8 mouse cellular contexts compared by ENCODE assay signal in genomic region chr4:99182660-99183431, GRCm38 (mm10). TPM values are rescaled to one million over a fixed set of nuclear protein-coding genes. Genes with fewer than 3 reads are reported as not detected.
DNase-seq lines count a peak whose midpoint lies in the region; ATAC-seq and TF ChIP-seq lines count a peak whose summit lies in the region.

No protein-coding gene starts in this region.

- no peak for TF ChIP-seq POLR2A in CH12.LX (IDR thresholded peaks at IDR 0.05; ENCODE audit: low read depth, low read length)

- in situ Hi-C loops in CH12.LX (cut with MboI; ENCODE audit: low pct_ligation_motif_present, low pct_unique_long_range_greater_than_20kb, low sequenced_read_pairs), result no loop called here

- H3K4me2 ChIP-seq in CH12.LX (ENCODE audit: insufficient read depth, low read depth, poor library complexity, severe bottlenecking), result no peak overlapping the region
- H3K4me2 ChIP-seq in intestine, postnatal 0 days (replicated peaks; ENCODE audit: low read depth), result no peak overlapping the region

- peak; percentile 77 for TF ChIP-seq RAD21 in CH12.LX (IDR thresholded peaks at IDR 0.05; ENCODE audit: low read depth, low read length)

- dilution Hi-C loops in CH12.LX (cut with MboI; ENCODE audit: extremely low pct_ligation_motif_present, extremely low pct_unique_long_range_greater_than_20kb, low sequenced_read_pairs), result no loop called here

- 75% methylated on average over 20 of the region's 20 CpGs for WGBS in intestine, postnatal 0 days

- peak; percentile 51 for DNase-seq in kidney, adult 9 months
- DNase-seq in kidney, postnatal 10 days, result no peak
- peak; percentile 21 for DNase-seq in CH12.LX (ENCODE audit: extremely low read depth)
- DNase-seq in brain, adult 2 months (ENCODE audit: low read depth, low spot score), result peak; percentile 82
- DNase-seq in layer of hippocampus, adult 11-12 months (ENCODE audit: low spot score), result no peak
- no peak for DNase-seq in cerebellum, adult 11 months
- no peak for DNase-seq in layer of hippocampus, adult 8-10 months (ENCODE audit: low spot score in 2 of 2)

- no peak overlapping the region for H3K9ac ChIP-seq in CH12.LX (ENCODE audit: insufficient read depth, low read depth)
- H3K9ac ChIP-seq in intestine, postnatal 0 days (ENCODE audit: low read depth, low read length), result no peak overlapping the region

- H3K27ac ChIP-seq in CH12.LX (ENCODE audit: insufficient read depth, low read depth), result no peak overlapping the region
- no peak overlapping the region for H3K27ac ChIP-seq in intestine, postnatal 0 days (ENCODE audit: low read depth, low read length)

- H3K36me3 ChIP-seq in CH12.LX (replicated peaks in 1 of 2; ENCODE audit: control insufficient read depth in 1 of 2, insufficient read depth in 1 of 2, low read length in 1 of 2), result no peaks in the 10 kb centered on the region
- H3K36me3 ChIP-seq in intestine, postnatal 0 days (ENCODE audit: control insufficient read depth, insufficient read depth), result no peaks in the 10 kb centered on the region

- H3K27me3 ChIP-seq in CH12.LX (replicated peaks), result no peaks in the 10 kb centered on the region
- no peaks in the 10 kb centered on the region for H3K27me3 ChIP-seq in intestine, postnatal 0 days (replicated peaks; ENCODE audit: control insufficient read depth, insufficient read depth, low read length)

- no peak overlapping the region for H3K4me3 ChIP-seq in CH12.LX (replicated peaks in 1 of 3; ENCODE audit: low read depth in 2 of 3, low read length in 2 of 3, poor library complexity in 1 of 3)
- H3K4me3 ChIP-seq in intestine, postnatal 0 days (ENCODE audit: low read depth, low read length), result no peak overlapping the region

- no peaks in the 10 kb centered on the region for H3K79me2 ChIP-seq in CH12.LX (replicated peaks; ENCODE audit: control insufficient read depth, extremely low read depth, insufficient read depth, poor library complexity, severe bottlenecking)

- peak in 1 of 2 experiments; percentile 68; a peak in 2 of 4 replicates for TF ChIP-seq CTCF in CH12.LX (conservative IDR thresholded peaks at IDR 0.05 in 1 of 2, IDR thresholded peaks at IDR 0.05 in 1 of 2; ENCODE audit: low read depth in 2 of 2, low read length in 2 of 2)
- TF ChIP-seq CTCF in intestine, postnatal 0 days (IDR thresholded peaks at IDR 0.05; ENCODE audit: low read depth), result peak; percentile 75

- no peak for ATAC-seq in intestine, postnatal 0 days

- no peaks in the 10 kb centered on the region for H3K4me1 ChIP-seq in CH12.LX (ENCODE audit: control insufficient read depth in 1 of 2, insufficient read depth in 2 of 2)
- H3K4me1 ChIP-seq in intestine, postnatal 0 days (replicated peaks; ENCODE audit: control insufficient read depth, insufficient read depth, low read length), result no peaks in the 10 kb centered on the region

- H3K9me3 ChIP-seq in CH12.LX (replicated peaks; ENCODE audit: low read length), result peaks cover 42% of the 10 kb centered on the region
- no peaks in the 10 kb centered on the region for H3K9me3 ChIP-seq in intestine, postnatal 0 days (ENCODE audit: control insufficient read depth)

- no peak for TF ChIP-seq EP300 in CH12.LX (IDR thresholded peaks at IDR 0.05; ENCODE audit: low read length)

TF ChIP-seq in CH12.LX, 34 proteins besides CTCF, POLR2A, EP300 and RAD21:
- TF ChIP-seq CHD2 (IDR thresholded peaks at IDR 0.05; ENCODE audit: low read length), result no peak
- TF ChIP-seq ZNF384 (IDR thresholded peaks at IDR 0.05; ENCODE audit: low read depth, low read length), result peak; percentile 84
- no peak for TF ChIP-seq BHLHE40 (IDR thresholded peaks at IDR 0.05; ENCODE audit: low read depth, low read length)
- no peak for TF ChIP-seq NRF1 (IDR thresholded peaks at IDR 0.05; ENCODE audit: low read depth, low read length)
- TF ChIP-seq SMC3 (IDR thresholded peaks at IDR 0.05; ENCODE audit: low read depth, low read length), result peak; percentile 41
- no peak for TF ChIP-seq HCFC1 (IDR thresholded peaks at IDR 0.05; ENCODE audit: low read depth, low read length)
- TF ChIP-seq GABPA (IDR thresholded peaks at IDR 0.05; ENCODE audit: insufficient replicate concordance, low read depth, low read length), result no peak

RNA-seq across cellular contexts. Expression of gene Atg4c, which starts 10.9 kb away (rescaled TPM):
- total RNA-seq in CH12.LX (2012; rRNA removed), result not detected in 2 replicates
- total RNA-seq in CH12.LX (2014; rRNA removed), result not detected in 2 replicates
- not detected in 2 replicates for polyA plus RNA-seq in CH12.LX (2012; ENCODE audit: insufficient read length, low read depth)
- 12.2 and 13.4 TPM in 2 replicates for polyA plus RNA-seq in intestine, postnatal 0 days (2015; fragmentation: Nextera tagmentation; extraction: Ambion mirVana)
- total RNA-seq in layer of hippocampus, adult 8-10 months (2022), result 10 to 100 TPM; 37.0 to 56.7 (median 41.2) TPM

Comparison
In these comparisons a context has a peak if more than half of its experiments do, and no peak if none do; other contexts are left out.
1. DNase-seq: peak in kidney, adult 9 months (single experiment), CH12.LX (single experiment) and brain, adult 2 months (single experiment); none in kidney, postnatal 10 days (single experiment), layer of hippocampus, adult 11-12 months (single experiment), cerebellum, adult 11 months (single experiment) and layer of hippocampus, adult 8-10 months (0 of 2).
2. RNA of gene Atg4c, which starts 10.9 kb away (total RNA-seq): 37.0 to 56.7 TPM in layer of hippocampus, adult 8-10 months; not detected in CH12.LX; every median in the first group is over 10 times any median in the second.